Mouse (Mus musculus): Measurements from ENCODE around the gene Sart1. TPM values are rescaled to one million over a fixed set of nuclear protein-coding genes. Genes with fewer than 3 reads are reported as not detected.
A peak's percentile ranks its signal among the peaks of the same experiment; 100 is the strongest.
"Not testable (repeated sequence)": the region's sequence is repeated elsewhere in the genome, so short reads cannot be mapped to it uniquely, and the experiment has no call there.

Sart1 gene
- polyA plus RNA-seq, 1 experiment from 2014 or later = 87.6 TPM

DNA sequence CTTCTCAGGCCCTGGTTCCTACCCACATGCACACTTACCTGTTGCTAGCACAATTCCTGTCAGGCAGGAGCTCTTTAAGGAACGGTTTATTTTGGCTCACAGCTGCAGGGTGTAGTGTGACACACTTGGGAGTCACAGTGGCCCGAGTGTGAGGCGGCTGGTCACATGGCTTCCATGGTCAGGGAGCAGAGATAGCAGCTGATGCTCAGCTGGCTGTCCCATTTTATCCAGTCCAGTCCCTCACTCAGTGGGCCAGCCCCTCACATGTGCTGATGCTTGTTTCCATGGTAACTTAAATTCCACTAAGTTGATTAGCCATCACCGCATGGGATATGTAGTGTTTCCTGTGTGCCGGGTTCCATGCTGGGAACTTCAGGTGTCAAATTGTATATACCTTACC is 23.5 kb upstream of the Sart1 start:
- 54% methylated on average over 5 of the region's 5 CpGs for whole genome bisulfite sequencing
- H3K27me3 ChIP-seq = no peaks in the 10 kb centered on the region
- peaks cover 12% of the 10 kb centered on the region for H3K4me1 ChIP-seq
- no peak for ATAC-seq (replicated peaks; ENCODE audit: low FRiP score)
- H3K4me2 ChIP-seq = no peak overlapping the region
- H3K36me3 ChIP-seq = peaks cover 9% of the 10 kb centered on the region; the same call in 1 of the 2 replicates
- no peak overlapping the region for H3K9ac ChIP-seq
- H3K4me3 ChIP-seq (replicated peaks) = no peak overlapping the region
- no peaks in the 10 kb centered on the region for H3K9me3 ChIP-seq (replicated peaks)
- no peak overlapping the region for H3K27ac ChIP-seq

DNA sequence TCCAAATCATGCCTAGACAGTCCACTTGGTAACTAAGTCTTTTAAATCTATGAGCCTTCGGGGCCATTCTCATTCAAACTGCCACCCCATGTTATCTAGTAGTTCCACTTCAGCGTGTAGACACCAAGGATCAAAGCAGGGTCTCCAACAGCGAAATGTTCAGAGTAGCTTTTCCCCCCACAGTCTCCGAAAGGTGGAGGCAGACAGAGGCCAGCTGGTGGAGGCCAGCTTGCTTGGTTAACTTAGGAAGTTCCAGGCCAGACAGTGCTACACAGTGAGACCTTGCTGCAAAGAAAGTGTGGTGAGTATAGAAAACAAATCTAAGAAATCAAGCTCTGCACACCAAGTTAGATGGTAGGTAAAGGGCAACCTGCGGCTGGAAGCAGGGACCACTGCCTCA is 22.1 kb upstream of the Sart1 start:
- Histone ChIP-seq H3K27ac (no peak overlapping the region), H3K4me1 (peaks cover 16% of the 10 kb centered on the region), H3K36me3 (peaks cover 9% of the 10 kb centered on the region; the same call in 1 of the 2 replicates), H3K27me3 (no peaks in the 10 kb centered on the region), H3K9me3 (replicated peaks) (no peaks in the 10 kb centered on the region), H3K9ac (no peak overlapping the region), H3K4me3 (replicated peaks) (no peak overlapping the region), H3K4me2 (no peak overlapping the region)
- ATAC-seq (replicated peaks; ENCODE audit: low FRiP score) = no peak
- WGBS = 83% methylated on average over 5 of the region's 5 CpGs

DNA sequence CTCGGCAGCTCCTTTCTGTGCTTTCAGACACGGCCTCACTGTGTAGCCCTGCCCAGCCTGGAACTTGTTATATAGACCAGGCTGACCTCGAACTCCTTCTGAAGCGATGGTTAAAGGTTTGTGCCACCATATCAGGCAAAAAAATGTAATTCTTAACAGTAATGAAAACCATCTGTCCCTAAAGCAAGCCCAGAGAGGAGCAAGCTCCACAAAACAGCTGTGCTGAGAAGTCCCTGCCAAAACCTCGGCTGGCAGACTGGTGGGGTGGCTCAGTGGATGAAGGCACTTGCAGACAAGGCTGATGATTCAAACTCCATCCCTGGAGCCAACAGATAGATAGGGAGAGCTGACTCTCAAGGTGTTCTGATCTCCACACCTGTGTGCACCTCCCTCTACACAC is 20.6 kb upstream of the Sart1 start:
- WGBS = 69% methylated on average over 5 of the region's 5 CpGs
- H3K27ac ChIP-seq = no peak overlapping the region
- H3K4me3 ChIP-seq (replicated peaks) = no peak overlapping the region
- peaks cover 16% of the 10 kb centered on the region for H3K4me1 ChIP-seq
- H3K4me2 ChIP-seq = no peak overlapping the region
- H3K27me3 ChIP-seq = no peaks in the 10 kb centered on the region
- ATAC-seq (replicated peaks; ENCODE audit: low FRiP score) = no peak
- H3K9me3 ChIP-seq (replicated peaks) = no peaks in the 10 kb centered on the region
- no peak overlapping the region for H3K9ac ChIP-seq
- H3K36me3 ChIP-seq = peaks cover 9% of the 10 kb centered on the region; the same call in 1 of the 2 replicates

DNA sequence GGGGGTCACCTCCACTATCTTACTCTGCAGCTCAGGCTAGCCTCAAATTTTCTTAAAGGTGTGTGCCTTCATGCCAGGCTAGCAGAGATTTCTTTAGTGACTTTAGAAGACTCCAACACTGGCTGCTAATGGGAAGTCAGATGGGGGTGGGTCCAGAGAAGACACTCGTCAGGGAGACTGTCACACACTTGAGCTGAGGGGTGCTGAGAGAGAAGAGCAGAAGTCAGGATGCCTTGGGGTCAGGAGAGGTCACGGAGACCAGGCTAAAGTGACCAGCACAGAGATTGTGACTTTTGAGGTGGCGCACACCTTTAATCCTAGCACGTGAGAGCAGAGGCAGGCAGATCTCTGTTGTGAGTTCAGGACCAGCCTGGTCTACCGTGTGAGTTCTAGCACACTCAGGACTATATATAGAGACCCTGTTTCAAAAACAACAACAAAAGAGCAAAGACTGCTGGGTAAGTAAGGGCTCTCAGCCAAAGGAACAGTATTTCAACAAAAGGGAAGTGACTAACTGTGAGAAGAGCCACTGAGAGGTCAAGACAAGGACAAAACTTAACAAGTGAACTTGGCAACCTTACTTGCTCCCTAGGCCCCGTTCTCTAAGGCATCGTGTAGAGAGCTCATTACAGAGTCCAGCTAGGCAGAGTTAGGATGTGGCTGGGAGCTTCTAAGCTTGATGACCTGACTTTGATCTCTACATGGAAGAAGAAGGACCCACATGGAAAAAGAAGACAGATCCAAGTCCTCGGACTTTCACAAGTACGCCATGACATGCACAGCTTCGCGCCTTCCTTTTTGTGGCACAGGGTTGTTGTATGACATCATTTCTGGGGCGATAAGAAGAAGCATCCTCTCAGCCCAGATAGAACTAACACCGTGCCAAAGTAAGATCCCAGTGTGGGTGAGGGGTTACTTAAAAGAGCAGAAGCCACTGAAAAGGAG is 19.8 kb upstream of the Sart1 start:
- Histone ChIP-seq H3K27me3 (no peaks in the 10 kb centered on the region), H3K4me2 (peak overlapping the region; percentile 66), H3K4me1 (peaks cover 16% of the 10 kb centered on the region), H3K4me3 (replicated peaks) (no peak overlapping the region), H3K27ac (0 out of 2 replicates have a peak overlapping the region, but pooled peaks have one; percentile 25), H3K9me3 (replicated peaks) (no peaks in the 10 kb centered on the region), H3K9ac (no peak overlapping the region), H3K36me3 (peaks cover 9% of the 10 kb centered on the region; the same call in 1 of the 2 replicates)
- WGBS = 85% methylated on average over 13 of the region's 13 CpGs
- no peak for ATAC-seq (replicated peaks; ENCODE audit: low FRiP score)

DNA sequence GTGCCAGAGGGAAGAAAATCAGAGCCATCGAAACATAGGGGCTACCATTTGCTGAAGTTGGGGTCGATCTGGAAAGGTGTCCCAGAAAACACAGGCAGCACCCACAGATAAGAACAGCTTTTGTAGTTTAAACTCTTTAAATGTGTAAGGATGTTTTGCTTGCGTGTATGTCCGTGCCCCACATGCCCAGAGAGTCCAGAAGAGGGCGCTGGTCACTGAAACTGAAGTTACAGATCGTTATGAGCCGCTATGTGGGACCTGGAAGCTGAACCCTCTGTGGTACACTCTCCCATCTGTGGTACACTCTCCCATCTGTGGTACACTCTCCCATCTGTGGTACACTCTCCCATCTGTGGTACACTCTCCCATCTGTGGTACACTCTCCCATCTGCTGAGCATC is 18.6 kb upstream of the Sart1 start:
- Histone ChIP-seq H3K27ac (peak overlapping the region; percentile 93), H3K36me3 (peaks cover 9% of the 10 kb centered on the region; the same call in 1 of the 2 replicates), H3K27me3 (no peaks in the 10 kb centered on the region), H3K9ac (peak overlapping the region; percentile 56), H3K4me2 (peak overlapping the region; percentile 66), H3K4me3 (replicated peaks) (peak overlapping the region; percentile 55), H3K4me1 (peaks cover 16% of the 10 kb centered on the region), H3K9me3 (replicated peaks) (no peaks in the 10 kb centered on the region)
- 20% methylated on average over 7 of the region's 7 CpGs for WGBS
- ATAC-seq (replicated peaks; ENCODE audit: low FRiP score) = peak; percentile 73

DNA sequence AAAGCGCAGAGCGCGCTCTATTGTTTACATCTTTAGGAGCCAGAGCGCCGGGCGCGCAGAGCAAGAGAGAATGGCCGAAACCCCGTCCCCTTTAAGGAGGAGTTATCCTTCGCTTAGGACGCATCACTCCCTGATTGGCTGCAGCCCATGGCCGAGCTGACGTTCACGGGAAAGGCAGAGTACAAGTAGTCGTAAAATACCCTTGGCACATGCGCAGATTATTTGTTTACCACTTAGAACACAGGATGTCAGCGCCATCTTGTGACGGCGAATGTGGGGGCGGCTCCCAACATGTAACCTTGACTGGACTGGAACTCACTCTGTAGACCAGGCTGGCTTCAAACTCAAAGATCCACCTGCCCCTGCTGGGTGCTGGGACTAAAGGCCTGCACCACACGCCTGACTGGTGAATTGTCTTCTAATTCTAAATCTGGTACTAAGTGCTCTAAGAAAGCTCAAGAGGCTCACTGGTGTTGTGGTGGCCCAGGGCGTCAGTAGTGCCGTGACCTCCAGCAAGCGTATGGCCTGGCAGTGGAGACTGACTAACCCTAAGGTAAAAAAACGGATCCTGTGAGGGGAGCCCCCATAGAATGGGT is 18.1 kb upstream of the Sart1 start:
- H3K4me1 ChIP-seq = peaks cover 16% of the 10 kb centered on the region
- H3K27ac ChIP-seq = peak overlapping the region; percentile 93
- peak overlapping the region; percentile 66 for H3K4me2 ChIP-seq
- H3K36me3 ChIP-seq; H3K27me3 ChIP-seq; H3K9me3 ChIP-seq (replicated peaks): not testable (repeated sequence)
- ATAC-seq (replicated peaks; ENCODE audit: low FRiP score) = peak; percentile 79
- WGBS = 10% methylated on average over 21 of the region's 25 CpGs
- H3K9ac ChIP-seq = peak overlapping the region; percentile 56
- peak overlapping the region; percentile 55 for H3K4me3 ChIP-seq (replicated peaks)

DNA sequence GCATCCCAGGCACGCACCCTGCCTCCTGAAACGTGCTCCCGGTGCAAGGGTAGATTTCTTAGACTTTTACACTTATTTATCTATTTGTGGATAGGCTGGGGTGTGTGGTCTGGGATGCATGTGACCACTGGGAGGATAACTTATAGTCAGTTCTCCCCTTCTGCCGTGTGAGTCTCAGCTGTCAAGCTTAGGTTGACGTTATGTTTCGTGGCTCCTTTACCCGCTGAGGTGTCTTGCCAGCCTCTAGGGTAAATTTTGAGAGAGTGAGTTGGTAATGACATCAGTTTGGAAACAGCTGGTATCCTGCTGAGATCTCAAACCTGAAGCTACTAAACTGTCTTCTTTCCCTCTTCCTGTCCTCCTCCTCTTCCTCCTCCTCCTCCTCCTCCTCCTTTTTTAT is 17.4 kb upstream of the Sart1 start:
- peaks cover 9% of the 10 kb centered on the region; the same call in 1 of the 2 replicates for H3K36me3 ChIP-seq
- 28% methylated on average over 7 of the region's 7 CpGs for WGBS
- peak overlapping the region; percentile 66; the same call in 1 of the 2 replicates for H3K27ac ChIP-seq
- H3K9ac ChIP-seq = peak overlapping the region; percentile 50
- H3K27me3 ChIP-seq = no peaks in the 10 kb centered on the region
- peak overlapping the region; percentile 64 for H3K4me2 ChIP-seq
- ATAC-seq (replicated peaks; ENCODE audit: low FRiP score) = no peak
- peaks cover 16% of the 10 kb centered on the region for H3K4me1 ChIP-seq
- H3K4me3 ChIP-seq (replicated peaks) = peak overlapping the region; percentile 40
- no peaks in the 10 kb centered on the region for H3K9me3 ChIP-seq (replicated peaks)

DNA sequence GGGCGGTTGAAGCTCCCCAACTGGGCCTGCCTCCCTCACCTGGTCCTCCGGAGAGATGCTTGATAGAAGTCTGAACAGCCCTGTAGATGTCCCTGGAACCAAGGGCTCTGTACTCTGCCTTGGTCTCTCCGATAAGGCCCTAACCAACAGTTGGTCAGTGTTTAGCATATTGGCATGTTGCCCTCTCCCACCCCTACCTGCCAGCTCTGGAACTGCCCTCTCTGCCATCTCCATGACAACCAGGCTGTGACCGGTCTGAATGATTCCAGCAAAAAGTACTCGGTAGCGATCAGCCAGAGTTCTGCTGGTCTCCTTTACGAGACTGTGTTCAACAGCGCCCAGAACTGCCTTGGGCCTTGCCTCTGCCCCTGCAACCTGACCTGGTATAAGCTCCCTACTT is 13.8 kb upstream of the Sart1 start, which contains the start of gene Tsga10ip:
Gene Tsga10ip, minus strand, starts transcription at position 234 of the 400 bp plus-strand sequence.
- WGBS = 71% methylated on average over 8 of the region's 8 CpGs
- no peaks in the 10 kb centered on the region for H3K36me3 ChIP-seq
- no peak within 1 kb of the TSS for H3K27ac ChIP-seq
- no peak within 1 kb of the TSS for H3K9ac ChIP-seq
- peaks cover 4% of the 10 kb centered on the region for H3K4me1 ChIP-seq
- no peaks in the 10 kb centered on the region for H3K9me3 ChIP-seq (replicated peaks)
- no peak within 1 kb of the TSS for H3K4me2 ChIP-seq
- H3K4me3 ChIP-seq (replicated peaks) = no peak within 1 kb of the TSS
- H3K27me3 ChIP-seq = no peaks in the 10 kb centered on the region
- ATAC-seq (replicated peaks; ENCODE audit: low FRiP score) = no peak

DNA sequence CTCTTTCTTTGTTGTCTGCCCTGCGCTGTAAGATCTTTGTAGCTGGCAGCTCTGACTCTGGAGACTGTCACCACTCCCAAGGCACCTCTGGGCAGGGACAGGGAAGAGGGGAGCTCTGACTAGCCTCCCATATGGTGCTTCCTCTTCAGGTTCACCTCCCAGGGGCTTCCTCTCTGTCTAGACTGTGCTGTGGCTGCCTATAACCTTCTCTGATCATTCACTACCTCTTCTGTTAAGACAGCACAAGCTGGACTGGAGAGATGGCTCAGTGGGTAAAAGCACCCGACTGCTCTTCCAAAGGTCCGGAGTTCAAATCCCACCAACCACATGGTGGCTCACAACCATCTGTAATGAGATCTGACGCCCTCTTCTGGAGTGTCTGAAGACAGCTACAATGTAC is 12.6 kb upstream of the Sart1 start:
- not testable (repeated sequence) for H3K27ac ChIP-seq, H3K4me2 ChIP-seq

DNA sequence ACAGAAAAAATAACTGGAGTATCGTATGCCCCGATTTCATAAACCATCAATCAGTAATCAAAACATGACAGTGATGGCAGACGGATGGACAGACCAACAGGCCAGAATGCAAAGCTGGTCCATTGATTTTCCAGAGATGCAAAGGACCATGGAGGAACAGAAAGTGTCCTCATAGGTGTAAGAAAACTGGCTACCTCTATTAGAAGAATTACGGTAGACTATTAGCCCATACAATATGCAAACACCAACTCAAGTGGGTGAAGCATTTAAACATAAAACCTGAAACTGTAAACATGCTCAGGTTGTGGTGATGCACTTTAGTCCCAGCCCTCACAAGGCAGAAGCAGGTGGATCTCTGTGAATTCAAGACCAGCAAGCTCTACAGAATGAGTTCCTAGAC is 6.9 kb upstream of the Sart1 start:
- no peak overlapping the region for H3K4me3 ChIP-seq (replicated peaks)
- no peak overlapping the region for H3K9ac ChIP-seq
- ATAC-seq (replicated peaks; ENCODE audit: low FRiP score) = no peak
- no peaks in the 10 kb centered on the region for H3K36me3 ChIP-seq
- no peak overlapping the region for H3K4me2 ChIP-seq
- H3K9me3 ChIP-seq (replicated peaks) = no peaks in the 10 kb centered on the region
- H3K4me1 ChIP-seq = peaks cover 5% of the 10 kb centered on the region
- no peaks in the 10 kb centered on the region for H3K27me3 ChIP-seq
- H3K27ac ChIP-seq = no peak overlapping the region
- WGBS = 69% methylated on average over 4 of the region's 4 CpGs

More for the DNA sequence above, 12.6 kb upstream of the Sart1 start:
- not testable (repeated sequence) for H3K4me3 ChIP-seq (replicated peaks); H3K27me3 ChIP-seq; H3K4me1 ChIP-seq; H3K36me3 ChIP-seq; H3K9ac ChIP-seq; ATAC-seq (replicated peaks; ENCODE audit: low FRiP score); H3K9me3 ChIP-seq (replicated peaks)
- 72% methylated on average over 4 of the region's 4 CpGs for WGBS

DNA sequence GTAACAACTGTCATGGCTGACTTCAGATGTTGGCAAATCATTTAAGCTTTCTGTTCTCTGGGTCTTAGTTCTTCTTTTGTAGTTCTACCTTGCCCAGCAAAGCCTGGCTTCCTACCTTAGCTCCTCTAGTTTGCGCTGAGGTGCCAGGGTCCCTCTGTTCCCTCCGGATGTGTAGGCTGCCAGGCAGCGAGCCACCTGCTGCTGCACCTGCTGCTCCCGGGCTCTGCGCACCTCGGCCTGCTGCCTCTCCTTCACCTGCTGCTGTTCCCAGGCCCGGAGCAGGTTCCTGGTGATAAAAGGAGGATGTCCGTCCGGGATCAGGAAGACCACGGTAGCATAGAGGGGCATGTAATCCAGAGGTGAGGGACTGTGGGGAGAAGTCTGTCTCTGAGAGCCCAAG is 5.7 kb upstream of the Sart1 start:
- WGBS = 41% methylated on average over 10 of the region's 10 CpGs
- no peak for ATAC-seq (replicated peaks; ENCODE audit: low FRiP score)
- H3K4me3 ChIP-seq (replicated peaks) = no peak overlapping the region
- H3K9me3 ChIP-seq (replicated peaks) = no peaks in the 10 kb centered on the region
- H3K36me3 ChIP-seq = no peaks in the 10 kb centered on the region
- H3K4me2 ChIP-seq = no peak overlapping the region
- H3K27ac ChIP-seq = no peak overlapping the region
- no peak overlapping the region for H3K9ac ChIP-seq
- H3K4me1 ChIP-seq = peaks cover 16% of the 10 kb centered on the region
- H3K27me3 ChIP-seq = no peaks in the 10 kb centered on the region

DNA sequence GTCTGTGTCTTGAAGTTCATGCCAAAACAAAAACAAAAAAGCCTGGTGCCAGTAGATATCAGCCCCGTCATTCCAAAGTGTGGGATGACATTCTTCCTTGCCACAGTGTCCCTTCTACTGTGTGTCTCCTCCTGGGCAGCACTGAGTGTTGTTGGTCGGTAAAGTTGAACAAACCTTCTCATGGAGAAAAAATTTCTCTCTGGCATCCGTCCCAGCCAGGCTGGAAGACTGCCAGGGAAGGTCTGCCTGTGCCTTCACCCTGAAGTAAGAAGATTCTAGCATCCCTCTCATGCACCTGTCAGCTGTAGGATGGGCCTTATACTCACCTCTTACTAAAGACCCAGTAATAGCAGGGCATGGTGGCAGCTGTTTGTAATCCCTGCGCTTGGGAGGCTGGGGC is 4.4 kb upstream of the Sart1 start:
- Histone ChIP-seq H3K4me1 (peaks cover 17% of the 10 kb centered on the region), H3K4me2 (no peak overlapping the region), H3K36me3 (no peaks in the 10 kb centered on the region), H3K9me3 (replicated peaks) (no peaks in the 10 kb centered on the region), H3K27ac (no peak overlapping the region), H3K9ac (no peak overlapping the region), H3K4me3 (replicated peaks) (no peak overlapping the region), H3K27me3 (no peaks in the 10 kb centered on the region)
- ATAC-seq (replicated peaks; ENCODE audit: low FRiP score) = no peak
- 62% methylated on average over 4 of the region's 4 CpGs for WGBS
